Mouse (Mus musculus) stomach, embryonic 15.5 days (tissue): ENCODE measurements around the gene Suclg2. TPM values are rescaled to one million over a fixed set of nuclear protein-coding genes. Genes with fewer than 3 reads are reported as not detected.

Experiments
- ATAC-seq: fragments of 200-750 bp; cut with Nextera tagmentation; 2 replicates; pipeline ENCODE4 v1.8.0; 2017; ENCODE audit warnings: low read depth, moderate number of reproducible peaks, moderate TSS enrichment; ENCODE audit not compliant: insufficient read depth, low FRiP score
- H3K27ac ChIP-seq: fragments of 300-500 bp; sonication (generic); 2 replicates; pipeline ENCODE4 v1.5.1; 2015; ENCODE audit warnings: mild to moderate bottlenecking, inconsistent platforms
- H3K27me3 ChIP-seq: fragments of 300-500 bp; sonication (generic); replicated peaks from 2 replicates; pipeline ENCODE4 v1.6.1; 2015; ENCODE audit warnings: inconsistent platforms
- H3K36me3 ChIP-seq: fragments of 300-500 bp; sonication (generic); 2 replicates; pipeline ENCODE4 v1.6.1; 2015; ENCODE audit warnings: inconsistent platforms
- H3K4me1 ChIP-seq: fragments of 300-500 bp; sonication (generic); 2 replicates; pipeline ENCODE4 v1.6.1; 2015; ENCODE audit warnings: inconsistent platforms
- H3K4me2 ChIP-seq: fragments of 300-500 bp; sonication (generic); 2 replicates; pipeline ENCODE4 v1.6.1; 2015; ENCODE audit warnings: mild to moderate bottlenecking, inconsistent platforms
- H3K4me3 ChIP-seq: fragments of 300-500 bp; sonication (generic); replicated peaks from 2 replicates; pipeline ENCODE4 v1.5.1; 2015; ENCODE audit warnings: inconsistent platforms
- H3K9ac ChIP-seq: fragments of 300-500 bp; sonication (generic); 2 replicates; pipeline ENCODE4 v1.6.1; 2015; ENCODE audit warnings: inconsistent platforms
- H3K9me3 ChIP-seq: fragments of 300-500 bp; sonication (generic); 2 replicates; pipeline ENCODE4 v1.6.1; 2016; ENCODE audit warnings: inconsistent platforms
- WGBS: fragments of 180-500 bp; shearing (Covaris S2); methylation state at CpG from one replicate; pipeline ENCODE4 v1.1.7; 2015; 5-methylcytosine and 5-hydroxymethylcytosine counted together
- polyA plus RNA-seq: library from polyadenylated mRNA; unstranded; fragments of >200 nt; fragmentation: Nextera tagmentation; extraction: Ambion mirVana; gene quantifications from 2 replicates; pipeline ENCODE4 v1.2.1, GENCODE M21; 2015

Suclg2 gene
- polyA plus RNA-seq, 1 experiment from 2014 or later: 86.6 TPM

DNA sequence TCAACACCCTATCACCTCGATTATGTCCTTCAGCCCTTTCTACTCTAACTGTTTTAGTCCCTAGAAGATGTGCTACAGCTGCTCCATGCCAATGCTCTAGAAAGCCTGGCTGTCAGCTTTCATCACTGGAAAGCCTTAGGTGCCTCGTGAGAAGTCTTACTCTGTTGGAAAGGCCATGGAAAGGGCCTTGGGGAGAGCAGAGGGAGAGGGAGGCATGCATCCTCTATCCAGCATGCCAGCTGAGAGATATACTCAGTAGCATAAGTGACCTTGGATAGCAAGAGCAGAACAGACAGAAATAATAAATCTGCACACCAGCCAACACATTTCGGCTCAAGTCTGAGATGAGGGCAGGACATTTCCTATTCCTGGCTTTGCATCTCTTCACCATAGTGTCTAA, 173.3 kb downstream of the Suclg2 start:
- H3K9ac ChIP-seq: no peak overlapping the region
- no peak overlapping the region for H3K27ac ChIP-seq
- H3K9me3 ChIP-seq: no peaks in the 10 kb centered on the region
- H3K4me1 ChIP-seq: 0 out of 2 replicates have a peak, but pooled peaks cover 3% of the 10 kb centered on the region
- no peak overlapping the region for H3K4me2 ChIP-seq
- H3K36me3 ChIP-seq: no peaks in the 10 kb centered on the region; the same call in 1 of the 2 replicates
- ATAC-seq: no peak
- 74% methylated on average over 3 of the region's 3 CpGs for WGBS
- no peak overlapping the region for H3K4me3 ChIP-seq
- H3K27me3 ChIP-seq: no peaks in the 10 kb centered on the region

DNA sequence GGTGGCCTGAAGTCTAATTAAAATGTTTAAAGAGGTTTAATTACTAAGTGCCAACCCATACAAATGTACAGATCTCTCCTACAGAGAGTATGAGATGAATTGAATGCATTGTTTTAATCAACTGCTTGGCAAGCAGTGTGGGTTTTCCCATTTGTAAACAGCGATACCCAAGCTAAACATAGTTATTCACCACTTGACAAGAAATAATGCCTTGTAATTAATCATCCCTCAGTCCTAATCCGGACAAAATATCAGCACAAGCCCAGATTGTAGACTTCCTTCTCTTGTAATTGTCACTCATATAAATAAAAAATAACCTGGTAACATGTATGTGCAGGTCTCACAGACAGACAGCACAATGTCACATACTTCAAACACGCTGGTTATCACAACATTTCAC, 183.4 kb downstream of the Suclg2 start:
- no peak overlapping the region for H3K4me3 ChIP-seq
- H3K9me3 ChIP-seq: no peaks in the 10 kb centered on the region
- no peaks in the 10 kb centered on the region for H3K27me3 ChIP-seq
- no peak overlapping the region for H3K4me2 ChIP-seq
- no peak overlapping the region for H3K27ac ChIP-seq
- no peak overlapping the region for H3K9ac ChIP-seq
- 47% methylated on average over 3 of the region's 3 CpGs for WGBS
- no peaks in the 10 kb centered on the region for H3K36me3 ChIP-seq
- H3K4me1 ChIP-seq: no peaks in the 10 kb centered on the region
- ATAC-seq: no peak

DNA sequence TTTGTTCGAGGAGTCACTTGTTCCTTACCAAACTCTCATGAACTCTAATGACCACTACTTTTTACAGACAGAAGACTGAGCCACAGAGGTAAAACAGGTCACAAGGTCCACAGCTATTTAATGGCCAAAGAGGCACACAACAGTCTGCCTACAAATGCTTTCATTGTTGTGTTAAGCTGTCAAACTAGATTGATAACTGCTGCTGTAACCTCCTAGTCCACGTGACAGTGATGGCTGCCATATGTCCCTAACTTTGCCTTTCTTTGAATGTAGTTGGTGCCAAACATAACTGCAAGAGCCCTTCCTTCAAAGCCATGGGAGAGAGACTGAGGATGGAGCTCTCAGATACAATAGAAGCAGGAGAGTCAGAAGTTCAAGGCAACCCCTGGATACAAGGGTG, 198.8 kb downstream of the Suclg2 start:
- no peaks in the 10 kb centered on the region for H3K9me3 ChIP-seq
- no peaks in the 10 kb centered on the region for H3K4me1 ChIP-seq
- H3K9ac ChIP-seq: no peak overlapping the region
- no peak for ATAC-seq
- WGBS: 34% methylated on average over 2 of the region's 2 CpGs
- no peak overlapping the region for H3K4me2 ChIP-seq
- H3K27ac ChIP-seq: no peak overlapping the region
- 0 out of 2 replicates have a peak, but pooled peaks cover 4% of the 10 kb centered on the region for H3K36me3 ChIP-seq
- H3K27me3 ChIP-seq: no peaks in the 10 kb centered on the region
- no peak overlapping the region for H3K4me3 ChIP-seq

DNA sequence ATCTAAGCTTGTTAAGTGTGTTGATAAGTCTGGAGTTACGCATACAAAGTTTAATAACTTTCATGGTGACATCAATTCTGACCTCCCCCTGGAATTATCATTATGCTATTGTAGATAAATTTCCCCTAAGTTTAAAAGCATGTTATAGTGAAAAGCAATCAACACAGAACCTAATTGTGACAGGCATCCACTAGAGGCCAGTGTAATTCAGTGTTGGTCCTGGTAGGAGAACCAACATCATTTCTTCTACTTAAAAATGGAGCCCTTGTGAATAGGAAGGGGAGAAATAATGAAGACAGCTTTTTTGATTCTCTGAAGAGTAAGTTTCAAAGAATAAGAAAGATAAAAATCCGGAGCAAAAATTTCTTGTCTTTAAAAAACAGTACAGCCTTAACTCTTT, 200.2 kb downstream of the Suclg2 start:
- H3K9ac ChIP-seq: no peak overlapping the region
- no peak overlapping the region for H3K4me3 ChIP-seq
- no peak overlapping the region for H3K27ac ChIP-seq
- no peaks in the 10 kb centered on the region for H3K9me3 ChIP-seq
- ATAC-seq: no peak
- WGBS: 68% methylated on average over 2 of the region's 2 CpGs
- no peak overlapping the region for H3K4me2 ChIP-seq
- no peaks in the 10 kb centered on the region for H3K27me3 ChIP-seq
- H3K36me3 ChIP-seq: 0 out of 2 replicates have a peak, but pooled peaks cover 4% of the 10 kb centered on the region
- no peaks in the 10 kb centered on the region for H3K4me1 ChIP-seq

DNA sequence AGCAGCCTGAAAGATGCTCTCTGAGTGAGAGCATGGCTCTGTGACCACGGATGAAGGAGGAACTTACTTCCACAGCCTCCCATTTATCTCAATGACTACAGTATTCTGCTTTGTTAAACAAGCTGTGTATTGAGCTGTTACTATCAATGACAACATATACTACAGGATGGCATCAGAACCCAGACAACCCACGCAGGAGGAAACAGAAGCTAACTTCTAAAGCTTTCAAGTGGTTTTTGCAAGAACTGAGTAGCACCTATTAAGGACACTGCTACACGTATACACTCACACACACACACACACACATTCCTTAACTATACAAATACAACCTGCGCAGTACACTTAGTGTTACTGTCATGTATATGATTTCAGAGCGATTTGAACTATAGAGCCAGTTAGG, 202.9 kb downstream of the Suclg2 start:
- Histone ChIP-seq H3K4me1 (no peaks in the 10 kb centered on the region), H3K27ac (no peak overlapping the region), H3K9ac (no peak overlapping the region), H3K9me3 (no peaks in the 10 kb centered on the region), H3K27me3 (no peaks in the 10 kb centered on the region), H3K4me2 (no peak overlapping the region), H3K36me3 (no peaks in the 10 kb centered on the region), H3K4me3 (no peak overlapping the region)
- WGBS: 64% methylated on average over 5 of the region's 5 CpGs
- no peak for ATAC-seq

DNA sequence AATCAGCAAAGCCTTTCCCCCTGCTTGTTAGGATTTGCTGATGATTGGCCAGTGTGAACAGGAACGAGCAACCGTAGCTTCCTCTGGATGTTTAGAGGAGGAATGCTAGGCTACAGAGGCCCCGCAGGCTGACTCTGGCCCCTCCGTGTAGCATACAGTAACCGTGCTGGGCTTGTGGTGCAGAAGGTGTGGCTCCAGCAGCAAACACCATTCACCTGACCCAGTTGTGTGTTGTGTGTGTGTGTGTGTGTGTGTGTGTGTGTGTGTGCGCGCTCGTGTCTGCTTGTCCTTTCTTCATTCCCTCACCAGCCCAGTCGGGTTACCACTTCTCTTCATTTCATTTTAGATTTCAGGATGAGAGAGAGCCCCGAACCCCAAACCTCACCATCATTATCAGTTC, 203.9 kb downstream of the Suclg2 start:
- no peak overlapping the region for H3K9ac ChIP-seq
- no peak overlapping the region for H3K4me3 ChIP-seq
- WGBS: 68% methylated on average over 10 of the region's 10 CpGs
- ATAC-seq: no peak
- H3K4me2 ChIP-seq: no peak overlapping the region
- H3K27me3 ChIP-seq: no peaks in the 10 kb centered on the region
- H3K4me1 ChIP-seq: no peaks in the 10 kb centered on the region
- no peak overlapping the region for H3K27ac ChIP-seq
- H3K36me3 ChIP-seq: no peaks in the 10 kb centered on the region
- no peaks in the 10 kb centered on the region for H3K9me3 ChIP-seq

DNA sequence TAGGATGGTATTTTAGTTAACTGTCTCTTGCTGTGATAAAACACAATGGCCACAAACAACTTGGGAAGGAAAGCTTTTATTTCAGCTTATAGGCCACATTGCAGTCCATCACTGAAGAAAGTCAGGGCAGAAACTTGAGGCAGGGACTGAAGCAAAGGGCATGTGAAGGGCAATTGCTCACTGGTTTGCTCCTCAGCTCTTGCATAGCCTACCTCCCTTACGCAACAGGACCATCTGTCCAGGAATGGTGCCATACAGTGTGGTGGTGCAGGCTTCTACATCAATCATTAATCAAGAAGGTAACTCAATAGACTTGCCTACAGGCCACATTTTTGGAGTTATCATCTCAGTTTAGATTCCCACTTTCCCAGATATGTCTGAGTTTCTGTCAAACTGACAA, 206.9 kb downstream of the Suclg2 start:
- Histone ChIP-seq H3K9me3 (no peaks in the 10 kb centered on the region), H3K27ac (no peak overlapping the region), H3K36me3 (no peaks in the 10 kb centered on the region), H3K4me2 (no peak overlapping the region), H3K4me1 (no peaks in the 10 kb centered on the region), H3K4me3 (no peak overlapping the region), H3K27me3 (no peaks in the 10 kb centered on the region), H3K9ac (no peak overlapping the region)
- WGBS: 97% methylated on average over 1 of the region's 1 CpGs
- ATAC-seq: no peak

DNA sequence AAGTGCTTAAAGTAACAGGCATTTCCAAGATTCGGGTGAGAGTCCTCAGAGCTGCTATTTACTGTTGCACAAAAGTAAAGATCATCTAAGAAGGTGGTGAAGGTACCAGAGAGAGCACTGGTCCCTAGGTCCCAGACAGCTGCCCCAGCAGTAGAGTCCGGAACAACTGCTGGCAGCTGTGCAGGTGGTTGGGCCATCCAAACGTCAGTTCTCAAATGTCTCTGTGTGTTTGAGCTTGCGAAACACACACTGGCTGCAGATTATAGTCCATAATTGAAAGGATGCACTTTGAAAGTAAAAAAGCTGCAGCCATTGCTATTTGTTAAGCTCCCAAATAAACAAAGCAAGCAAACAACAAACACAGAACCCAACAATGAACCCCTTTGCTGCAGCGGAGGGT, 217.8 kb downstream of the Suclg2 start:
- Histone ChIP-seq H3K9me3 (no peaks in the 10 kb centered on the region), H3K4me3 (no peak overlapping the region), H3K27me3 (no peaks in the 10 kb centered on the region), H3K9ac (no peak overlapping the region), H3K4me1 (no peaks in the 10 kb centered on the region), H3K36me3 (no peaks in the 10 kb centered on the region), H3K4me2 (no peak overlapping the region), H3K27ac (no peak overlapping the region)
- no peak for ATAC-seq
- 70% methylated on average over 5 of the region's 5 CpGs for WGBS

DNA sequence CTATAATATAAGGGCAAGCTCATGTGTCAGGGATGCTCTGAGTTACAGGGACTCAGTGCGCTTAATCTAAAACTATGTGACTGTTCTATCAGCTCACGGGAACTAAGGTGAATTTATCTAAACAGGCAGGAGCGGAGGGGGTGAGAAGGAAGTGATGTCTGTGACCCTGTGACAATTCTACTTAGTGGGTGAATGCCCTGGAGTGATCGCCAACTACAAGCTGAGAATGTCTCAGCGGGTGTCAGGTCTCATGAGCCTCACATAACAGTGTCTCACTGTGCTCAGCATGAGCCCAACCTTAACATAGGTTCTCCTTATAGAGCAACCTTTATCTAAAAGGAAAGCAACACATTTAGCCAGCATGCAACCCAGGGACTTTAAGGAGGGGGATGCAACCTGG, 219.0 kb downstream of the Suclg2 start:
- Histone ChIP-seq H3K4me2 (no peak overlapping the region), H3K4me1 (no peaks in the 10 kb centered on the region), H3K36me3 (no peaks in the 10 kb centered on the region), H3K27ac (no peak overlapping the region), H3K9me3 (no peaks in the 10 kb centered on the region), H3K27me3 (no peaks in the 10 kb centered on the region), H3K9ac (no peak overlapping the region), H3K4me3 (no peak overlapping the region)
- 80% methylated on average over 5 of the region's 5 CpGs for WGBS
- no peak for ATAC-seq

DNA sequence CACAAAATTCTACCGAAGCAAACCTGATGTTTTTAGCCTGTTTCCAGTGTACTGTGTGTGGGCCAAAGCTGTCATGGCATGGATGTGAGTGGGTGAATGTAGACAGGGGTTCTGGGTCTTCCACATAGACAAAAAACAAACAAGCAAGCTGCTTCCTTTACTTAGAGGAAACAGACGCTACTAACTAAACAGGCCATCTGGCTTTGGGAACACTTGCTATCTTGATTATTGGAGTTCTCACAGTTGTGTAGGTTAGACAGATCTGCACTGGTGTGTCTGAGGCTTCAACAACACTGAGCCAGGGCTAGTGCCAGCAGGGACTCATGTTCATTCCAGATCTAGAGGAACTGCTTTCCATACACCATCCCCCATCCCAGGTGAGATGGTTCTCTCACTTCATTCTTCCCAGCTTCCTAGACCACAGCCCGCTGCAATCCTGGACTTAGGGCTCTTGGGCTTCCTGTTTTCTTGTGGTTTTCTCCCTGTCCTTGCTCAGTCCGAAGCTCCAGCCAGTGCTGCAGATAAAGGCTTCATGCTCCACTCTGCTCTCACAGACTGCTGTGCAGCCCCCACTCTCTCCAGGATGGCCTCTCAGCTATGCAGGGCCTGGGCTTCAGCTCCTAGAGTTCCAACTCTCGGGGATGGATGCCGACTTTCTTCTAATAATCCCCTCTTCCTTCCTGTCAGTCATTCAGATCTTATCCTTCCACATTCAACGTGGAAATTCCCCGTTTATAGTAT, 226.2 kb downstream of the Suclg2 start:
- WGBS: 65% methylated on average over 8 of the region's 8 CpGs
- H3K27me3 ChIP-seq: no peaks in the 10 kb centered on the region
- H3K9ac ChIP-seq: no peak overlapping the region
- no peak overlapping the region for H3K4me3 ChIP-seq
- H3K27ac ChIP-seq: no peak overlapping the region
- H3K36me3 ChIP-seq: no peaks in the 10 kb centered on the region
- H3K4me2 ChIP-seq: no peak overlapping the region
- H3K9me3 ChIP-seq: no peaks in the 10 kb centered on the region
- H3K4me1 ChIP-seq: no peaks in the 10 kb centered on the region
- ATAC-seq: no peak

DNA sequence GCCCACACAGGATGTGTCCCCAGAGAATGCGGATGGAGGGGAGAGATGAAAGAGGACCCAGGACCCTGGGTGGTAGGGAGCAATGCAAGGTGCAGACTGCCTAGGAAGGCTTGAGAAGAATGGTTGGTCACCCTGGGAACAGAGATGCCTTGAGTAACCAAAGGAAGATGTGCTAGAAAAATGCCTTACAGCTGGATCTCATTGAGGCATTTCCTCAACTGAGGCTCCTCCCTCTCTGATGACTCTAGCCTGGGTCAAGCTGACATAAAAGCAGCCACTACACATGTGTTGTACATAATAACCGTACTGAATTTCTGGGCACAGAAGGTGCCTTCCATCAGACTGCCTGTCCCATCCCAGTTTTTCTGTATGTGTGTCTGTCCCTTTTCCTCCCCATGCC, 227.6 kb downstream of the Suclg2 start:
- Histone ChIP-seq H3K27me3 (no peaks in the 10 kb centered on the region), H3K36me3 (no peaks in the 10 kb centered on the region), H3K4me3 (no peak overlapping the region), H3K4me1 (no peaks in the 10 kb centered on the region), H3K9ac (no peak overlapping the region), H3K27ac (no peak overlapping the region), H3K4me2 (no peak overlapping the region), H3K9me3 (no peaks in the 10 kb centered on the region)
- 85% methylated on average over 2 of the region's 2 CpGs for WGBS
- no peak for ATAC-seq

DNA sequence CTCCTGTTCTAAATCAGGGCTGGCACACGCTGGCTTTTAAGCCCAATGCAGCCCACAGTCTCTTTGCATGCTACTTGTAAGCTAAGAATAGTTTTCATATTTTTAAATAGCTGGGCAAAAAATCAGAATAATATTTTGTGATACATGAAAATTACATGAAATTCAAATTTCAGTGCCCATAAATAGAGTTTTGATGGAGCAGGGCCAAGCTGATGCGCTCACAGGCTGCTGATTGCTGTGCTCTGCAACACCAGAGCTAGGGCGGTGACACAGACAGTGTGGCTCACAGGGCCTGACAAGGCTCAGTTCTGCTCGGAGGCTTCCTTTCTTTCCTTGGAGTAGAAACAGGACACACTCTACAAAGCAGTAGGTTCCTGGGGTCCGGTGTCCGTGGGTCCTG, 232.8 kb downstream of the Suclg2 start:
- no peak overlapping the region for H3K9ac ChIP-seq
- no peak overlapping the region for H3K4me3 ChIP-seq
- no peaks in the 10 kb centered on the region for H3K4me1 ChIP-seq
- H3K27me3 ChIP-seq: no peaks in the 10 kb centered on the region
- no peak for ATAC-seq
- H3K36me3 ChIP-seq: no peaks in the 10 kb centered on the region
- WGBS: 93% methylated on average over 6 of the region's 6 CpGs
- H3K4me2 ChIP-seq: no peak overlapping the region
- no peaks in the 10 kb centered on the region for H3K9me3 ChIP-seq
- no peak overlapping the region for H3K27ac ChIP-seq
